Mouse (Mus musculus): Measurements from ENCODE around the gene Tspan33. TPM values are rescaled to one million over a fixed set of nuclear protein-coding genes. Genes with fewer than 3 reads are reported as not detected.
"Not testable (repeated sequence)": the region's sequence is repeated elsewhere in the genome, so short reads cannot be mapped to it uniquely, and the experiment has no call there.

Tspan33 gene
- total RNA-seq (2017), result 2.0 and 2.2 TPM in 2 replicates

- peak; percentile 79 for ATAC-seq (ENCODE audit: extremely low read depth, insufficient number of reproducible peaks, low FRiP score, poor library complexity, severe bottlenecking)
Observed at GRCm38 (mm10) chr6:29693953-29694352, at the start of gene Tspan33. Gene Tspan33 (plus strand): TSS chr6:29694222.

GRCm38 (mm10) chr6:29649494-29650169, 44.4 kb upstream of the Tspan33 start:
- peak; percentile 92 for ATAC-seq (ENCODE audit: extremely low read depth, insufficient number of reproducible peaks, low FRiP score, poor library complexity, severe bottlenecking)

GRCm38 (mm10) chr6:29650170-29650549, 43.9 kb upstream of the Tspan33 start:
- no peak for ATAC-seq (ENCODE audit: extremely low read depth, insufficient number of reproducible peaks, low FRiP score, poor library complexity, severe bottlenecking)

- no peak for ATAC-seq (ENCODE audit: extremely low read depth, insufficient number of reproducible peaks, low FRiP score, poor library complexity, severe bottlenecking)
Observed at GRCm38 (mm10) chr6:29653271-29653670, 40.8 kb upstream of the Tspan33 start.

GRCm38 (mm10) chr6:29658626-29659475, 35.2 kb upstream of the Tspan33 start:
- no peak for ATAC-seq (ENCODE audit: extremely low read depth, insufficient number of reproducible peaks, low FRiP score, poor library complexity, severe bottlenecking)

GRCm38 (mm10) chr6:29659964-29660363, 34.1 kb upstream of the Tspan33 start:
- no peak for ATAC-seq (ENCODE audit: extremely low read depth, insufficient number of reproducible peaks, low FRiP score, poor library complexity, severe bottlenecking)

- ATAC-seq (ENCODE audit: extremely low read depth, insufficient number of reproducible peaks, low FRiP score, poor library complexity, severe bottlenecking), result no peak
Observed at GRCm38 (mm10) chr6:29660662-29661307, 33.2 kb upstream of the Tspan33 start.

GRCm38 (mm10) chr6:29667266-29667665, 26.8 kb upstream of the Tspan33 start:
- no peak for ATAC-seq (ENCODE audit: extremely low read depth, insufficient number of reproducible peaks, low FRiP score, poor library complexity, severe bottlenecking)

- ATAC-seq (ENCODE audit: extremely low read depth, insufficient number of reproducible peaks, low FRiP score, poor library complexity, severe bottlenecking), result no peak
Observed at GRCm38 (mm10) chr6:29671741-29672140, 22.3 kb upstream of the Tspan33 start.

GRCm38 (mm10) chr6:29672563-29673411, 21.2 kb upstream of the Tspan33 start:
- no peak for ATAC-seq (ENCODE audit: extremely low read depth, insufficient number of reproducible peaks, low FRiP score, poor library complexity, severe bottlenecking)

- no peak for ATAC-seq (ENCODE audit: extremely low read depth, insufficient number of reproducible peaks, low FRiP score, poor library complexity, severe bottlenecking)
Observed at GRCm38 (mm10) chr6:29673739-29674138, 20.3 kb upstream of the Tspan33 start.

- ATAC-seq (ENCODE audit: extremely low read depth, insufficient number of reproducible peaks, low FRiP score, poor library complexity, severe bottlenecking), result not testable (repeated sequence)
Observed at GRCm38 (mm10) chr6:29679947-29680550, 14.0 kb upstream of the Tspan33 start.

- ATAC-seq (ENCODE audit: extremely low read depth, insufficient number of reproducible peaks, low FRiP score, poor library complexity, severe bottlenecking), result no peak
Observed at GRCm38 (mm10) chr6:29681853-29682252, 12.2 kb upstream of the Tspan33 start.

GRCm38 (mm10) chr6:29684686-29685085, 9.3 kb upstream of the Tspan33 start:
- no peak for ATAC-seq (ENCODE audit: extremely low read depth, insufficient number of reproducible peaks, low FRiP score, poor library complexity, severe bottlenecking)

- no peak for ATAC-seq (ENCODE audit: extremely low read depth, insufficient number of reproducible peaks, low FRiP score, poor library complexity, severe bottlenecking)
Observed at GRCm38 (mm10) chr6:29685952-29686351, 8.1 kb upstream of the Tspan33 start.

- no peak for ATAC-seq (ENCODE audit: extremely low read depth, insufficient number of reproducible peaks, low FRiP score, poor library complexity, severe bottlenecking)
Observed at GRCm38 (mm10) chr6:29689458-29689857, 4.6 kb upstream of the Tspan33 start.

- ATAC-seq (ENCODE audit: extremely low read depth, insufficient number of reproducible peaks, low FRiP score, poor library complexity, severe bottlenecking), result no peak
Observed at GRCm38 (mm10) chr6:29694375-29695289, 610 bp downstream of the Tspan33 start.

GRCm38 (mm10) chr6:29695290-29695674, 1.3 kb downstream of the Tspan33 start:
- ATAC-seq (ENCODE audit: extremely low read depth, insufficient number of reproducible peaks, low FRiP score, poor library complexity, severe bottlenecking), result no peak

Measured in neutrophil, adult 5-6 weeks (primary cell).